Comparison of ENCODE assay signal across 15 mouse cellular contexts in the genomic region with DNA sequence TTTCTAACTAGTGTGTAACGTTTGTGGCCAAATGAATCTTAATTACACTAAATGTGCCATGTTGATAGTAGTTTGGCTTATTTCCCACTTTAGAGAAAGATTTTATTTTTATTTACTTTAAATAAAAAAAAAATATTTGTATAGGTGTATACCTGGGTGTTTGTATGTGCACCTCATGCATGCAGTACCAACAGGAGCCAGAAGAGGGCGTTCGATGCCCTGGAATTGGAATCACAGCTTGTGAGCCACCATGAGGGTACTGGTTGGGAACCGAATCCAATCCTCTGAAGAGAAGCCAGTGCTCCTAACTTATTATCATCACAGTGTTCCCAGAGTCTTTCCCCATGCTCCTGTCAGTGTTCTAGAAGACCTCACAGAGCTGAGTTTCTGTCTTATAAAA. TPM values are rescaled to one million over a fixed set of nuclear protein-coding genes. Genes with fewer than 3 reads are reported as not detected.
DNase-seq lines count a peak whose midpoint lies in the region; ATAC-seq and TF ChIP-seq lines count a peak whose summit lies in the region.
"Had no signal": no experiment of that assay in that cellular context is flagged by ENCODE, and none has a peak within 500 bp of the region (broad histone marks: within the 10 kb centered on the region; RNA-seq: fewer than 3 reads in every experiment).

No protein-coding gene starts in this region.

- 84% methylated on average over 4 of the region's 4 CpGs for WGBS in intestine, postnatal 0 days
- 92% methylated on average over 4 of the region's 4 CpGs for WGBS in intestine, embryonic 16.5 days
- WGBS in lung, postnatal 0 days: 88% methylated on average over 4 of the region's 4 CpGs
- WGBS in stomach, postnatal 0 days: 89% methylated on average over 4 of the region's 4 CpGs

- CTCF ChIA-PET in Patski (lab: Charles Lee): interaction anchor here (0.7 kb wide), 1 partner anchor 117 kb away, joined by 3 read pairs; no protein-coding TSS in a partner anchor

- H3K9me3 ChIP-seq in intestine, postnatal 0 days (ENCODE audit: control insufficient read depth): no peaks in the 10 kb centered on the region
- H3K9me3 ChIP-seq in intestine, embryonic 16.5 days (ENCODE audit: control insufficient read depth, low read length): peaks cover 4% of the 10 kb centered on the region
- H3K9me3 ChIP-seq in lung, postnatal 0 days (ENCODE audit: low read length): peaks cover 3% of the 10 kb centered on the region
- H3K9me3 ChIP-seq in stomach, postnatal 0 days (ENCODE audit: control insufficient read depth, low read length): no peaks in the 10 kb centered on the region
- H3K9me3 ChIP-seq: heart, embryonic 10.5 days had no signal

- TF ChIP-seq CTCF in intestine, postnatal 0 days (IDR thresholded peaks at IDR 0.05; ENCODE audit: low read depth): peak; percentile 47
- peak; percentile 31 for TF ChIP-seq CTCF in lung, postnatal 0 days (IDR thresholded peaks at IDR 0.05)
- peak; percentile 59 for TF ChIP-seq CTCF in Patski (IDR thresholded peaks at IDR 0.05)
- peak; percentile 34; the same call in 1 of the 2 replicates for TF ChIP-seq CTCF in stomach, postnatal 0 days (IDR thresholded peaks at IDR 0.05; ENCODE audit: low read depth)

- no peaks in the 10 kb centered on the region for H3K27me3 ChIP-seq in intestine, postnatal 0 days (replicated peaks; ENCODE audit: control insufficient read depth, insufficient read depth, low read length)
- H3K27me3 ChIP-seq in intestine, embryonic 16.5 days (replicated peaks; ENCODE audit: control insufficient read depth, insufficient read depth, low read length): no peaks in the 10 kb centered on the region
- H3K27me3 ChIP-seq in lung, postnatal 0 days (replicated peaks; ENCODE audit: insufficient read depth, low read length): no peaks in the 10 kb centered on the region
- H3K27me3 ChIP-seq in Patski: peaks cover 3% of the 10 kb centered on the region
- no peaks in the 10 kb centered on the region for H3K27me3 ChIP-seq in stomach, postnatal 0 days (ENCODE audit: control insufficient read depth, insufficient read depth, low read length)
- H3K27me3 ChIP-seq: CH12.LX had no signal

- intact Hi-C loops in left cerebral cortex, postnatal 36 days (cut with DNase I): no loop called here

- H3K36me3 ChIP-seq in intestine, postnatal 0 days (ENCODE audit: control insufficient read depth, insufficient read depth): no peaks in the 10 kb centered on the region
- H3K36me3 ChIP-seq in intestine, embryonic 16.5 days (ENCODE audit: control insufficient read depth, insufficient read depth, low read length): no peaks in the 10 kb centered on the region
- no peaks in the 10 kb centered on the region for H3K36me3 ChIP-seq in lung, postnatal 0 days (ENCODE audit: insufficient read depth, low read length)
- H3K36me3 ChIP-seq in stomach, postnatal 0 days (ENCODE audit: control insufficient read depth, insufficient read depth, low read length): no peaks in the 10 kb centered on the region
- H3K36me3 ChIP-seq: heart, embryonic 10.5 days had no signal

- in situ Hi-C loops in Patski (cut with MboI; ENCODE audit: low pct_unique_long_range_greater_than_20kb): no loop called here

- DNase-seq in lung, postnatal 0 days (ENCODE audit: low spot score): no peak
- no peak for DNase-seq in lung, postnatal 25 days (ENCODE audit: low spot score)
- no peak for DNase-seq in Patski (ENCODE audit: low read depth, low spot score)
- no peak for DNase-seq in stomach, postnatal 0 days (ENCODE audit: low spot score)
- no peak for DNase-seq in left cerebral cortex, postnatal 36 days (ENCODE audit: low spot score in 2 of 2)
- DNase-seq: adrenal gland, postnatal 10 days; cerebellum, adult 9-11 months; embryo, embryonic 11 days; kidney, postnatal 14 days; midbrain, embryonic 14.5 days had no signal

- no peak overlapping the region for H3K9ac ChIP-seq in intestine, postnatal 0 days (ENCODE audit: low read depth, low read length)
- no peak overlapping the region for H3K9ac ChIP-seq in intestine, embryonic 16.5 days (ENCODE audit: low read depth, low read length)
- H3K9ac ChIP-seq in lung, postnatal 0 days (replicated peaks; ENCODE audit: low read depth): no peak overlapping the region
- H3K9ac ChIP-seq in stomach, postnatal 0 days (ENCODE audit: low read length): no peak overlapping the region

- POLR2A ChIA-PET in Patski (lab: Charles Lee): no interaction called here

- no peak overlapping the region for H3K4me3 ChIP-seq in intestine, postnatal 0 days (ENCODE audit: low read depth, low read length)
- H3K4me3 ChIP-seq in intestine, embryonic 16.5 days (ENCODE audit: low read length): no peak overlapping the region
- no peak overlapping the region for H3K4me3 ChIP-seq in lung, postnatal 0 days (ENCODE audit: low read depth, low read length)
- no peak overlapping the region for H3K4me3 ChIP-seq in stomach, postnatal 0 days (ENCODE audit: low read depth, low read length)
- H3K4me3 ChIP-seq: heart, embryonic 10.5 days had no signal

- no peak for TF ChIP-seq EP300 in lung, postnatal 0 days (IDR thresholded peaks at IDR 0.05)
- no peak for TF ChIP-seq EP300 in stomach, postnatal 0 days (optimal IDR thresholded peaks at IDR 0.05)

- no peak overlapping the region for H3K27ac ChIP-seq in intestine, postnatal 0 days (ENCODE audit: low read depth, low read length)
- no peak overlapping the region for H3K27ac ChIP-seq in intestine, embryonic 16.5 days (ENCODE audit: low read length)
- no peak overlapping the region for H3K27ac ChIP-seq in lung, postnatal 0 days (ENCODE audit: low read length)
- no peak overlapping the region for H3K27ac ChIP-seq in stomach, postnatal 0 days (replicated peaks)
- H3K27ac ChIP-seq: heart, embryonic 10.5 days had no signal

- no peaks in the 10 kb centered on the region for H3K4me1 ChIP-seq in intestine, postnatal 0 days (replicated peaks; ENCODE audit: control insufficient read depth, insufficient read depth, low read length)
- no peaks in the 10 kb centered on the region for H3K4me1 ChIP-seq in intestine, embryonic 16.5 days (ENCODE audit: control insufficient read depth, insufficient read depth, low read length)
- no peaks in the 10 kb centered on the region for H3K4me1 ChIP-seq in lung, postnatal 0 days (ENCODE audit: insufficient read depth, low read depth, low read length)
- no peaks in the 10 kb centered on the region for H3K4me1 ChIP-seq in stomach, postnatal 0 days (replicated peaks; ENCODE audit: control insufficient read depth, insufficient read depth)
- H3K4me1 ChIP-seq: heart, embryonic 10.5 days had no signal

- no peak overlapping the region for H3K4me2 ChIP-seq in intestine, postnatal 0 days (replicated peaks; ENCODE audit: low read depth)
- no peak overlapping the region for H3K4me2 ChIP-seq in intestine, embryonic 16.5 days (ENCODE audit: low read depth, low read length)
- no peak overlapping the region for H3K4me2 ChIP-seq in lung, postnatal 0 days (replicated peaks; ENCODE audit: low read depth, low read length)
- no peak overlapping the region for H3K4me2 ChIP-seq in stomach, postnatal 0 days (replicated peaks; ENCODE audit: low read depth)

- no peak for ATAC-seq in intestine, postnatal 0 days
- ATAC-seq in intestine, embryonic 16.5 days: no peak
- ATAC-seq in lung, postnatal 0 days: no peak
- ATAC-seq in Patski: no peak
- no peak for ATAC-seq in stomach, postnatal 0 days (ENCODE audit: low FRiP score, low TSS enrichment)
- ATAC-seq: forebrain, embryonic 14.5 days had no signal

RNA-seq across cellular contexts. Expression of a gene that starts 42.2 kb away (rescaled TPM):
- polyA plus RNA-seq in intestine, postnatal 0 days (2015; fragmentation: Nextera tagmentation; extraction: Ambion mirVana): 0.81 and 1.6 TPM in 2 replicates
- 0.87 and 1.0 TPM in 2 replicates for polyA plus RNA-seq in intestine, embryonic 16.5 days (2015; fragmentation: Nextera tagmentation; extraction: Ambion mirVana)
- polyA plus RNA-seq in lung, postnatal 0 days (2015; fragmentation: Nextera tagmentation; extraction: Ambion mirVana): 2.9 and 3.3 TPM in 2 replicates
- polyA plus RNA-seq in Patski (2021): 0.44 TPM
- polyA plus RNA-seq in stomach, postnatal 0 days (2015; fragmentation: Nextera tagmentation; extraction: Ambion mirVana): 1.7 and 1.9 TPM in 2 replicates
- 100 to 1,000 TPM; 357 to 404 TPM for total RNA-seq in left cerebral cortex, postnatal 36 days (2021)
- total RNA-seq: CH12.LX had no signal
